Mouse (Mus musculus) c-Kit-positive CD71-positive TER-119-negative erythroid progenitor cells, embryonic 14.5 days (primary cell): ENCODE results near the gene Tcte3.
"Not testable (repeated sequence)": the region's sequence is repeated elsewhere in the genome, so short reads cannot be mapped to it uniquely, and the experiment has no call there.

Experiments used
- DNase-seq: peaks from one replicate; pipeline ENCODE4 v3.0.0-alpha.2; 2013; ENCODE audit warnings: low read depth

Tcte3 gene

DNA sequence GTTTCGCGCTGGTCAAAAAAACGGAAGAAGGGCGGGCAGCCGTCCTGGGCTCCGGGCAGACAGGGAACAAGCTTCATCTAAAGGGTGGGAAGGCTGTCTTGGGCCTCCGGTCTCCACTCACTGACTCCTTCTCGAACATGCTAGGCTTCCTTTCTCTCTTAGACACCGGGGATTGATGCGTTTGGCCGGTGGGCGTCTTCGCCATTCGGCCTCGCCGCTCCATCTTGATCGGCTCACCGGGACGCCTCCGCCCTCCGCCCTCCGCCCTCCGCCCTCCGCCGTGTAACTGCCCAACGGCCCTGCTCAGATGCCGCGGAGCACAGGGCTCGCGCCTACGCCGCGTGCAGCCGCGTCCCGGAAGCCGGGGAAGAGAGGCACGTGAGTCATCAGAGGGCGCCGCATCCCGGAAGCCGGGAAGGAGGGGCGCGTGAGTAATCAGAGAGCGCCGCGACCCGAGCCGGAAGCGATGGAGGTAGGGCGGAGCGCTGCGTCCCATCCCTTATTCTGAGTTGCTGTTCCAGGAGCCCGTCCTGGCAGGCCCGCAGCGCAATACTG is at the start of gene Tcte3, which contains the start of the genes Ermard and Gm3448:
Gene Tcte3, minus strand, starts transcription at position 314 of the 555 bp plus-strand sequence.
Gene Ermard, plus strand, starts transcription at position 34 of the 555 bp plus-strand sequence.
Gene Gm3448, minus strand, starts transcription at position 363 of the 555 bp plus-strand sequence.
- not testable (repeated sequence) for DNase-seq

DNA sequence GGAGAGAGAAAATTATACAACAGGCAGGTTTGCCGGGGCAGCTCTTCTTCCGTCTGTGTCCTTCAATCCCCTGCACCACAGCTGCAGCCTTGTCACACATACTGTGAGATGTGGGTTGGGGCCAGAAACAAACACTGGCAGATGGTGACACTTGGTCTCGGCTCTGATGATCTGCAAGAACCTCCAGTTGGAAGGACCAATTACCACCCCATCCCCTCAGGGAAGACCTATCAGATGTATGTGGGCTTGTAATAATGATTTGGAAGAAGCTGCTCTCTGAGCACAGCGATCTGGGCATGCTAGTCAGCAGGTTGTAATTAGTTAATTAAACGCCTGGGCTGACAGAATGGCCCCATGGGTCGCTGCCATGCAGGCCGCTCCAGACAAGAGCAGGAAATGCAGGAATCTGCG is 47.3 kb upstream of the Tcte3 start:
- DNase-seq = no peak

DNA sequence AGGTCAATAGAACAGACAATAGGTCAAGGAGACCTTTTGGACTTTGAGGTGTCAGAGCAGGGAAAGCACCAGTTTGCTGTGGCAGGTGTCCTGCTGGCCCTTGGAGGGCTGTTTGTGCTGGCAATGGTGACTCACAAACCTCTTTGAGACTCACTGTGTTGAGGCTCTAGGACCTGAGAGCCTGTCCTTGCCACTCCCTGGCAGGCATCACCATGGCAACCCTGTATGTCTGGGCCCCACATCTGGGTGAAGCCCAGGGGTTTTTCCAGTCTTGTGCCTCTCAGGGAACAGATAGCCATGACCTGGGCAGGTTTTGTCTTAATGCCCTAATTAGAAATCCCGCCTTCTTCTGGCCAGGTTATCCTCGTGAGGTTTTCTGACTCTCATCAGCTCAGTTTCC is 46.9 kb upstream of the Tcte3 start:
- DNase-seq = no peak

DNA sequence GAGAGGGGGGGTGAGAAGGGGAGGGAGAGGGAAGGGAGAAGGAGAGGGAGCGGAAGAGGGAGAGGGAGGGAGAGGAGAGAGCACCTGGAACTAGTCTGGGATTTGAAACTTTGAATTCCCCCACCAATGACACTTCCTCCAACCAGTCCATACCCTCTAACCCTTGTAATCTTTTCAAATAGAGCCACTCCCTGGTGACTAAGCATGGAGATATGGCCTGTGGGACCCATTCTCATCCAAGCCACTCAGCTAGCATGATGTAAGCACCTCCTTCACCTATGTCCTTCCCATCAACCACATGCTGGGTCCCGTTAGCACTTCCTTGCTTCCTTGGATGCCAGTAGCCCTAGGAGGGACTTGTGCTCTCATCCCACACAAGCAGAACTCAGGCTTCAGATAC is 43.7 kb upstream of the Tcte3 start:
- no peak for DNase-seq

DNA sequence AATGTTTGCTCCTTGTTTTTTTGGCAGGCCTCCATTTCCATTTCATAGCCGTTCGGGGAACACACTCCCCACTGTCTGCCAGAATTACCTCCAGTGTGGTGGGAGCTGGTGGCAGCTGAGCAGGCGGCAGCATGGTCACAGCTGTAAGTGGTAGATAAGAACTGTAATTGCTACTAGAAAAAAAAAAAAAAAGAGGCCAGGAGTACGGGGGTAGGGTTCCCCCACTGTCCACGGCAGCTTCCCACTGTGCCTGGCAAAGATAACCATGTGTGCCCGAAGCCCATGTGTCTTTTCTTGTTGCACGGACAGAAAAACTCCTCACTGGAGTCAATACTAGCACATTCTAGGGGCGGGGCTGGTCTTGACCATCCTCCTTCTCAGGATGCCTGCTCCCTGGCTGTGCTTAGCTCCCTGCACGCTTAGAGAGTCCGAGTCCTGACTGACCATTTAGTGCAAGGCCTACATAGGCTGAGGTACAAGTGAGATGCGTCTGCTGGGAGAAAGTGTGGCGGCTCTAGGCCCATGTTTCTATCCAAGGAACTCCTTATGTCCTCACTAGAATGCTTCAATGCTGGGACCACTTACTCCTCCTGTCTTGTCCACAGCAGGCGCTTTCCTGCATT is 43.0 kb upstream of the Tcte3 start:
- peak; percentile 66 for DNase-seq

DNA sequence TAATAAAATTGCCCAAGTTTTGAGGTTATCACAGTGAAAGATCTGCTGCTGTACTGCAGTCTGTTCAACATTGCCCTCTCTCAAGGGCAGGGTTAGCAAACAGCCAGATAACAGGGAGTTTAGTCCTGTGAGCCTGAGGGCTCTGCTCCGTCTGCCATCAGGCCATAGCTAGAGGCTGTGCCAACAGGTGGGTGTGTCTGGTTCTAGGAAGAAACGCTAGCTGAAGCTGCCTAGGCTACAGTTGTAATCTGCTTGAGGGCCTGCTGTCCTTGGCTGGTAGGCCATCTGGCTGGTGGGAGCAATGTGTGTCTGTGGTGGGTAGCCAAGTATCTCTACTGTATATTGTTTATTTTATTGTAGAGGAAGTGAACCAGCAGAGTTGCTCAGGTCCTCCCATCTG is 36.2 kb upstream of the Tcte3 start:
- DNase-seq = no peak

DNA sequence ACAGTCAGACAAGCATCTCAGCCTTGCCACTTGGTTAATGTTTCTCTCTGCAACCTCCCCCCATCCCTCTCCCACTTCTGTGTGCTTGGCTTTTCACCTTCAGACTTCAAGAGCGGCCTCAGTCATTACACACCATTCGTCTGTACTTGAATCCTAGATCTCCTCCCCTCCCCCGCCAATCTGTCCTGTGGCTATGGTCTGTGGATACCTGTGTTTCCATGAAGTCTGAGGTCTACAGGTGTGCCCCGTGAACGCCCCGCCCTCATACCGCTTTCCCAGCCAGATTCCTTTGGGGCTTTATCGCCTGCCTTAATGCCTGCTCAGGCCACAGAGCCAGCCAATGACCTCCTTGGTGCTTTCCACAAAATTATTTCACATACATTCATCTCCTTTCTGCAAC is 33.7 kb upstream of the Tcte3 start:
- DNase-seq = no peak

DNA sequence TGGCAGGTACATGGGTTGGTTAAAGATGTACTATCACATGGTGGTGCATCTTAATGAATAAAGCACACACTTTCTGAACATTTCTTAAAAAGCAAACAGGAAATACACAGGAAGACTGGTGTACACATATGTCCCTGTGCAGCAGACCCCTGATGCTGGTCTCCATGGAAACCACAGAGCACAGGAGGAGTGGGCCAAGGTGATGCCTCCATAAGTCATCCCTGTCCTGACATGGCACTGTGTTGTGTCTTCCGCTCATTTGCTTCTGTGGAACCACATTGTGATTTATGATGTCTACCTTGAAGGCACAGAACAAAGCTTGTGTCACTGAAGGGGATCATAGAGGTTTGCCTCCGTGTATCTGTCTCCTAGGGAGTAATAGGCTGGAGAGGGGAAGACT is 30.9 kb upstream of the Tcte3 start:
- no peak for DNase-seq

DNA sequence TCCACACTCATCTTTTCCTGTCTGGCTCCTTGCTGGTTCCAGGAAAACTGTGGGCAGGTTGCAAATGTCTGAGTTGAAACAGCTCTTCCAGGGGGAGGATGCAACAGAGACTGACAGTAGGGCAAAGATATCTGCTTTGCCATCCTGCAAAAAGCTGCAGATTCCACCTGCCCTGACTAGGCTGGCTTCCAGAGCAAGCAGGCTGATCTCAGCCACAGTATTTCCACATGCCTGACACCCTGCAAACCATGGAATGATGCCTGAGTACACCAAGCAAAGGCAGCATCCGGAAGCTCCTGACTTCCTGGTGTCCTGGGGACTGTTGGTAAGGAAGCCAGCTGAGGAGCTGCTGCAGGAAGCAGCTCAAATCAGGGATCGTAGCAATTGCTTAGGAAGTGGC is 27.8 kb upstream of the Tcte3 start:
- no peak for DNase-seq

DNA sequence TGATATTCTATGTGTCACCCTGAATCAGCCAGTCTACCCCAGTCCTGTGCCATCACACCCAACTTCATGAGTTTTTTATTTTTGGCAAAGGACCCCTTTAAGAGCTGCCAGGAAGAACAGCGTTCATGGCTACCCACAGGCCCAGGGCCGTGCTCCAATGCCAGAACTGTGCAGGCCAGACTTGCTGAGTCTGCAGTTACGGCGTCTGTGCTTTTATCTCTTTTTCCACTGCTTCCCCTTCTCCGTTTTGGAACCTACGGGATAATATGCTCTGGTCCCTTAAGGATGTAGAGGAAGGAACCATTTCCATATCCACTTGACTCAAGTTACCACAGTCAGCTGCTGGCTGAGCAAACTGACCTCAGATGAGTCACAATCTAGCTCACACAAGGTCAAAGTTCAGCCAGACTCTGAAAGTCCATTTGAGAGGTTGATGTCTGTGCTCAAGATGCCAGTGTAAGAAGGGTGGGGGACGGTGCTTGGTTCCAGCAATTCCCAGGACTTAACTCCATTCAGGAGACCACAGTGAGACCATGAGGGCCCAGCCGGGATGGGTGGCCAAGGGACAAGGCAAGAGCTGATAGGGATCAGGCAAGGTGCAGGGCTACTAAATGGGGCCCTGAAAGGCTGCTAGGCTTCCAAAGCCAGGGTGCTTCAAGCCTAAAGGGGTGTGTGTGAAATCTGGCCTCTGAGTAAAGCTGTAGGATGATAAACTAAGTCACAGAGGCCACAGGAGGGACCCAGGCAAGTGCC is 26.9 kb upstream of the Tcte3 start:
- DNase-seq = no peak

DNA sequence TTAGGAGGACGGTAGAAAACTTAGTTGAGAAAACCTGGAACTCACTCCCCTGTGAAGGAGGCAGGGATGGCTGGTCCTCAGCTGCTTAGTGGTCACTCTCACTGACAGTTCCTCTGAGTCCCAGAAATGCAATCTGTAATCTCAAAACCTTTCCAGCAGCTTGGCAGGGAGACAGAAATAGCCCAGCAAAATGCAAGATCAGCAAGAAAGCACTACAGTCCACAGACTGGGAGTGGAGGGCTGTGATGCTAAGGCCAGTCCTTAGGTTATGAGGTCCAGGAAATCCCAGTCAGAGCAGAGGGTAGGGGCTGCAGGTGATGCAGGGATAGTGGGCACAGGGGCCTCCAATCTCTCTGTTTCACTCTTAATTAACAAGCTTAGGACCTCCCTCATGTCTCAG is 25.6 kb upstream of the Tcte3 start:
- DNase-seq = no peak

DNA sequence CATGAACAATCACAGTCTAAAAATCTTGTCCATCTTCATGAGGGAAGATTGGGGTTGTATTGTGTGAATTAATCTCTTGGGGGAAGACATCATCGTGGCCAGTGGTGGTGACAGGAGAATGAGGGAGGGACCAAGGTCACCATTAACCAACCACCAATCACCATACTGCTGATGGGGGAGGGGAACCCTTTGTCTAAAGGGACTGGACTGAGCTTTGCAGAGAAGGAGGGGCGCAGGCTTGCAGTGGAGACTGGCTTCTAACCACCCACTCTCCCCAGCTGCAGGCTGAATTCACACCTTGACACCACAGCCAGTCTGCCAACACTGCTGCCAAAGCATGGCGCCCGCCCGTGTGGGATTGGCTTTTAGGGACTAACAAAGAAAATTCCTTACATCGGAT is 24.8 kb upstream of the Tcte3 start:
- no peak for DNase-seq

DNA sequence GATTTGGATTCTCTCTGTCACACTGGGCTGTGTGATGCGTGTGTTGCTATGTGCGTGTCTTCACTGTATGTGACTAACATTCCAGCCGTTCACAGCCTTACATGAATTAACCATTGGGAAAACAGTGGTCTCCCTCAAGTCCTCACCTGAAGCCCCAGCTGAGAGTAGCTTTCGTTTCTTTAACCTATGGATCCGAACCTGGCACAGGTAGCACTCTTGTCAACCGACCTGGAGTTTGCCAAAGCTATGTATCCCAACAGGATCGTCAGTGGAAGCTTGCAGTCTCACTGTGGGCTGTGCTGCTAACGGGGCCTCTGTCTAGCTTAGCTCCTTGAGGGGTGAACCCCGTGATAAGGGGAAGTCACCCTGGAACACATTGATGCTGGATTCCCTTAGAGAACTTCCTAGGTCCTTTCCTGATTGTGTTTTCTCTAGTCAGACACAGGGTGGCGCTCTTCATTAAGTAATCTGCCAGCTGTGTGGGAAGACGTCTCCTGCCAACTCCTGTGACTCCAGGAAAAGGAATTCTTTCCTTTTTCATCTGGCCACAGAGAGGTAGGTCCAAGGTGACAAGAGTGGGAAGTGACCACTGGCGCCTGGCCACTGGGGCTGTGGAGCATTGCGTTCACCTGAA is 24.2 kb upstream of the Tcte3 start:
- DNase-seq = no peak

DNA sequence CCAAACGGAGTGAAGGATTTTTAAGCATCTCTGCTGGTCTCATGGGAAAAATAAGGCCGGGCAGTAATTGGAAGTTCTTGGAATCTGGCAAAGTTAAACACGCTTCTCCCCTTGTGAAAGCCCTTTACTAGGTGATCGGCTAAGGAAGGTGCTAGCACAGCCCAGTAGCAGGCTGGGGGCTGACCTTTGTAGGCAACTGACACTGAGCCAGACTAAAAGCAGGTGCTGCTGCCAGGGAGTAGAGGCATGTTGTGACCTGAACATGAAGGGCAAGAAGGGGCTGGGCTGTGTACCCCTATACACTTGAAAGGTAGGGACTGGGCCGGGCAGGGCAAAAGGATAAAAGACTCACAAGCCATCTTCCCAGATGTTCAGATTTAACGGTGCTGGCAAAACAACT is 19.1 kb upstream of the Tcte3 start:
- DNase-seq = no peak

DNA sequence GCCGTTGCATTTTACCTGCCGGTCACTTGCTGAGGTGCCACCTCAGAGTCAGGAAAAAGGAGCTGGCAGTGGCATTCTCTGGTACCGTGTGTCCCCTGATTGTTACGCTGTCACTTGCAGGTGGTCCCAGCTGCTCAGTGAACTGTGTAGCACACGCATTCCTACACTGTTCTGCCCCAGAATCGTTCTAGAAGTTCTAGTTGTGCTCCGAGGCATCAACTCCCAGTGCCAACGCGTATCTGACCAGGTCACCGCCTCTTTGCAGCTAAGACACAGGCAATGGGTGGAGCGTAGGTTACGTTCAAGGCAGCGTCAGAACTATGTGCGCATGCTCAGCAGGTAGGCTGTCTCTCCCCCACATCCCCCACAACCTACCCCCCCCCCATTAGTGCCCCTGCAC is 18.4 kb upstream of the Tcte3 start:
- DNase-seq = no peak

DNA sequence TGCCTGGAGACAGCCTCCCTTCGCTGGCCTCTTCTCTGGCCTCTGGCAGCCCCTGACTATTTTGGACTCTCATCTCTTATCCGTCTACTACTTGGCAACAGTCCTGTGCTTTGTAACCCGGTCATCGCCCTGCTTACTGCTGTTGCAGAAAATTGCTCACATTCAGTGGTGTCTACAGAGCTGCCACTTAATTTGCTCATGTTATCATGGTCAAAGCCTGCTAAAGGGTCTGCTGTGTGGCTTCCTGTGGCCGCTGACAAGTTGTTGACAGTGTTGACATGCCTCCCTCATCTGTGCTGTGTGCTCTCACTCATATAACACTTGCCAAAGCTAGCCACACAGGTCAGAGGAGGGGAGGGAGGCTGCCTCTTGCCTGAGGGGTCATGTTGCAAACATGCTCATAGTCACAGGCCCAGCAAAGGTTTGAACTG is 16.9 kb upstream of the Tcte3 start:
- DNase-seq = no peak

DNA sequence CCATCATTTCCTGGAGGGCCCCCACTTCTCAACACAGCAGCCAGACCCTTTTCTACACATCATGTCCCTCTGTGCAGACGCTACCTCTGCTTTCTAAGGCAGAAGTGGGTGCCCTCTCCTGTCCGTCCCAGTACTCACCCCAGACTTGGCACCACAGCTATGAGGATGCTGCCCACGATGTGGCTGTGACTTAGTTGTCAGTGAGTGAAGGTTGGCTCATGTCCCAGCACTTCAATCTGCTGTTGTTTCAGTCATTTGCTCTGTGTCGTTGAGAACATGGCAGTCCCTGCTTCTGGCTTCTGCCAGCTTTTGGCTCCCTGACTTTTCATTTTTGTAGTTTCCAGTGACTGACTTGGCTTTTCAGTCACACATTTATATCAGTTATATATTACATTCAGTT is 14.6 kb upstream of the Tcte3 start:
- no peak for DNase-seq

DNA sequence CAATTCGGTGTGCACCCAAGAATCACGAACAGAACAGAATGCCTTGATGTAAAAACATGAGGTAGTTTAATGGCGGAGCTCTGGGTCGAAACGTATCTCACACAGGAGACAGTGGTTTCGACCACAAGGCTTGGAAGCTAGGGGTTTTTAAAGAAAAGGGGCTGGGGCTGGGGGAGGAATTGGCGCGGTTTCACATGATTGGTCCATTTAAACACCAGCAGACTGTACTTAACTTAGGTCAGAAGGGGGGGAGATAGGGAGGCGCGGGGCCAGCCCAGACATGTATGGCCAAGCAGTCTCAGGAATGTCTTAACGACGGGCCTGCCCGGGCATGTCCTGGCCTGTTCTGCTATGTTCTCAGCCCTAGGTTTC is 12.5 kb upstream of the Tcte3 start:
- DNase-seq = not testable (repeated sequence)

DNA sequence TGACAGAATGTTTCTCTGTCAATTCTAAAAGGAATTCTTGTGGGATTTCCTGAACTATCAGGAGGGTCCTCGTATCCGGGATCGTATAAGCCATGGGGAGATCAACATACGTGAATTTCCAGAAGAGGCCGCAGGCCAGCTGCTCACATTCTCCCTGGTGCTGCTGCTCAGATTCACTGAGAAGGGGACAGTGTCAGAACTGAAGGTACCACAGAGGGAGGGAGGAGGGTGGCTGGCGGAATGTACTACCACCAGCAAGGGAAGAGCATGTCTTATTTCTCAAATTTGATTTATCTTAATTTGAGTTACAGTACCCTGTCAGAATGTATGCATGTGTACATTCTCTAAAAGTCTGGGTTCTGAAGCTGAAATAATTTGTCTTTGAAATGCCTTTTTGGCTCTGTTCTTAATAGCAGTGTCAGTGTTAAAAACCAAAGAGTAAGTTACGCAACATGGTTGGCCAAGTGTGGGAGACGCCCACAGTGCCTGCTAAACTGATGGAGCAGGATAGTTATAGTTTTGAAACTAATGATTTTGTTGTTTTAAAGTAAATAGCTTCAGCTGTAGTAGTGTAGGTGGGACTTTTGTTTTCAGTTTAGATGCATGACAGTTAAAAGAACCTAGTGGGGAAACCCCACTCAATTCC is 12.0 kb upstream of the Tcte3 start:
- DNase-seq = not testable (repeated sequence)

DNA sequence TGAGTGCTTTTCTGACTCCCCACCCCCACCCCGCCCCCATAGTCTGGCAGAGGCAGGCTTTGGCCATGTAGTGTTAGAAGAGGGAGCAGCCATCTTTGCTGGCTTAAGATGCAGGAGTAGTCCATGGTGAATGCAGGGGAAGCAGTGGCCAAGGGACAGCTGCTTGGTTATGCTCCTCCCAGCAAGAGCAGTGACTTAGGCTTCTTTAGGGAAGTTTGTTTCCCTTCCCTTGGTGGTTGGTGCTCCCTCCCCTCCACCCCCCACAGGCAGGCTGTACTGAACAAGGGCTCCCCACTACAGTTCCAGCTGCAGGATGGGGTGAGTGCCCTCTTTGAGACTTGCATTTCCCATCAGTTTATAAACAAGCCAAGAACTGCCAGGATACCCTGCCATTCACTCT is 11.5 kb upstream of the Tcte3 start:
- not testable (repeated sequence) for DNase-seq

DNA sequence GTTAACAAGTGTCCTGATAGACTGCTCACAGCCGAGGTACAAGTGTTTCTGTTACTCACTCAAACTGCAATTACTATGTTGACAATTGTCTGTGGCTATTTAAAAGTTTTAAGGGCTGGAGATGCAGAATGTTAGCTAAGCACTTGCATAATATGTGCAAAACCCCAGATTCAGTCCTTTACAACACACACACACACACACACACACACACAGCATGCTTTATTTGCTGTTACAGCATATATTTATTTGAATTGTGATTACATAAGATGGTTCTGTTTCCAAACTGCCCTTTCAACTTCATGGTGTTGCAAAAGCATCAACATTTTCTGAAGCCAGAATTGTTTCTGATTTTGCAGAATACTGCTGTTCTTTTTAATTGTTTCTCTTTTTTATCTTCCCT is 9.1 kb upstream of the Tcte3 start:
- DNase-seq = not testable (repeated sequence)

DNA sequence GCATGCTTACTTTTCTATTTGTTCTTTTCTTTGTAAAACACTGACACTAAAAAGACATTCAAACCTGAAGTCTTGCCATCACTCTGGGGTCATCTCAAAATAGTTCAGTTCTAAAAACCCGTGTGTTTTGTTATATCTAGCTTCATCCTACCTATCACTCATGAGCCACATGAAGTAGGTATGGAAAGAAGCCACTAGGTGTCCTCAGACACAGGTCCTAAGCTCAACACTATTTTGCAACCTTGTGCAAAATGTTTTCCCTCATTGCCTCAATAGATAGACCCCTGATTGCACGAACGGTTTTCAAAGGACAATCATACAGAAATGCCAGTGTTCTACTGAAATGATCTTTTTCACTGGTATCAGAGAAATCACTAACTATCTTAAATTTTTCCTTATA is 833 bp downstream of the Tcte3 start:
- not testable (repeated sequence) for DNase-seq
